Mouse (Mus musculus) bone marrow macrophage, adult 2 months (primary cell): Measurements from ENCODE around the gene Dennd2c.

Experiments
- CTCF ChIP-seq: IDR thresholded peaks from 2 replicates; pipeline ENCODE4 v1.5.1; 2012; ENCODE audit warnings: low read depth, mild to moderate bottlenecking, low read length, moderate library complexity
- POLR2A ChIP-seq: IDR thresholded peaks from 2 replicates; pipeline ENCODE4 v1.6.1; 2012; ENCODE audit warnings: mild to moderate bottlenecking, low read depth, low read length, borderline replicate concordance

GRCm38 (mm10) chr3:103057752-103058151 is 44.7 kb upstream of the Dennd2c start:
- TF ChIP-seq POLR2A (no peak), CTCF (no peak)
